Mouse (Mus musculus): ENCODE measurements around the gene Arcn1.

DNA sequence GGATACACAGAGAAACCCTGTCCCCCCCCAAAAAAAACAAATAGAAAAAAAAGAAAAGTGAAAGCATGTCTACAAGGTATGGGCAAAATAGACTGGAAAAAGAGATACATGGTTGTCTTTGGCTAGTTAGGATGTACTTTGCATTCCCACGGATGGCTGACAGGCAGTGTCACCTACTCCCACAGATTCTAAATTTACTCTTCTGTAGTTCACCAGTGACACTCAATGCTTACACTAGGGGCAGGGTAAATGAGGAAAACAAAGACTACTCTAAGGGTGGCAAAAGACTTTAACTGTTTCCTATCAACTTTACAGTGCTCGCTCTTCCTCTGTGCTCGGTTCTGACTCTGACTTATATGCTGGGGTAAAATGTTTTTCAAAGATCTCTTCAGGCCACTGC lies 21.0 kb downstream of the Arcn1 start:
- TF ChIP-seq CTCF (conservative IDR thresholded peaks at IDR 0.05; ENCODE audit: insufficient read depth, insufficient read length, low read depth, low read length) = no peak
- TF ChIP-seq POLR2A (IDR thresholded peaks at IDR 0.05; ENCODE audit: low read depth, low read length) = no peak
